9 mouse cellular contexts compared by ENCODE assay signal in the genomic region with DNA sequence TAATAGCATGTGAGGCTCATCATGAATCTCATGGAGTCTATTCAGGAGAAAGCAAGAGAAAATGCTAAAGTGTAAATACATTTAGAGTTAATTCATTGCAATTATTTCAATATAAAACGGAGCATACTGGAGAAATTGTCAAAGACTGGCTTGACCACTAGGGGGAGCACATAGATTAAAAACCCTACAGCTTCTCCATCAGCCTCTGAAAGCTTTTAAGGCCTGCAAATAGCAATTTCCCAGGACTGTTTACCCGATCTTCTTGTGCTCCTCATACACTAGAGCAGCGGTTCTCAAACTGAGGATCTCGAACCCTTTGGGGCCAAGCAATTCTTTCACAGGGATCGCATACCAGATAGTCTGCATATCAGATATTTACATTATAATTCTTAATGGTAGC.
DNase-seq lines count a peak whose midpoint lies in the region; ATAC-seq and TF ChIP-seq lines count a peak whose summit lies in the region.
"Had no signal": no experiment of that assay in that cellular context is flagged by ENCODE, and none has a peak within 500 bp of the region (broad histone marks: within the 10 kb centered on the region; RNA-seq: fewer than 3 reads in every experiment).

No protein-coding gene starts in this region.

- H3K36me3 ChIP-seq in heart, adult 2 months (ENCODE audit: control insufficient read depth, insufficient read depth, low read length), result no peaks in the 10 kb centered on the region; the same call in none of the 2 replicates
- no peaks in the 10 kb centered on the region for H3K36me3 ChIP-seq in heart, embryonic 10.5 days
- H3K36me3 ChIP-seq in hindbrain, embryonic 11.5 days (ENCODE audit: control insufficient read depth, insufficient read depth, low read length), result no peaks in the 10 kb centered on the region
- H3K36me3 ChIP-seq: limb, embryonic 15.5 days had no signal

- TF ChIP-seq POLR2A in heart, adult 2 months (IDR thresholded peaks at IDR 0.05; ENCODE audit: insufficient read depth, low read depth, low read length), result no peak

- intact Hi-C loops in heart, adult 2 months (cut with DNase I), result loop anchor here (1.0 to 10.0 kb wide), 6 partner anchors 59 to 1776 kb away; no protein-coding TSS in a partner anchor

- TF ChIP-seq CTCF in heart, adult 2 months (IDR thresholded peaks at IDR 0.05), result no peak; the same call in 1 of the 2 replicates

- no peak for TF ChIP-seq EP300 in heart, adult 2 months (IDR thresholded peaks at IDR 0.05; ENCODE audit: insufficient read depth, low read depth, low read length)

- DNase-seq in heart, adult 2 months, result peak in 1 of 2 experiments; percentile 30
- DNase-seq in heart, embryonic 10.5 days (ENCODE audit: low spot score), result no peak
- DNase-seq in adipocyte (ENCODE audit: low spot score), result peak; percentile 88
- DNase-seq in embryo, embryonic 9.5 days (ENCODE audit: extremely low spot score), result peak; percentile 65
- DNase-seq in hindbrain, embryonic 11.5 days (ENCODE audit: low spot score), result peak; percentile 83
- DNase-seq in layer of hippocampus, postnatal 36 days, result peak; percentile 12 to 48
- peak; percentile 71 for DNase-seq in mesoderm, embryonic 11.5 days (ENCODE audit: low read depth, low spot score)
- peak; percentile 63 for DNase-seq in skeletal muscle tissue, adult 2 months (ENCODE audit: low read depth, low spot score)

- no peak overlapping the region for H3K4me2 ChIP-seq in hindbrain, embryonic 11.5 days (replicated peaks; ENCODE audit: low read depth, low read length)
- H3K4me2 ChIP-seq: limb, embryonic 15.5 days had no signal

- H3K27me3 ChIP-seq in heart, adult 2 months (ENCODE audit: control insufficient read depth, insufficient read depth, low read length), result no peaks in the 10 kb centered on the region
- H3K27me3 ChIP-seq in heart, embryonic 10.5 days (ENCODE audit: insufficient read depth, poor library complexity, severe bottlenecking), result no peaks in the 10 kb centered on the region
- no peaks in the 10 kb centered on the region for H3K27me3 ChIP-seq in hindbrain, embryonic 11.5 days (ENCODE audit: control insufficient read depth, insufficient read depth, low read length)
- H3K27me3 ChIP-seq: limb, embryonic 15.5 days had no signal

- 3% methylated on average over 5 of the region's 5 CpGs for WGBS in heart, adult 2 months
- WGBS in heart, embryonic 10.5 days, result 18% methylated on average over 5 of the region's 5 CpGs
- 23% methylated on average over 5 of the region's 5 CpGs for WGBS in hindbrain, embryonic 11.5 days

- H3K9me3 ChIP-seq in heart, embryonic 10.5 days, result no peaks in the 10 kb centered on the region
- no peaks in the 10 kb centered on the region for H3K9me3 ChIP-seq in hindbrain, embryonic 11.5 days (ENCODE audit: control insufficient read depth, low read length)
- H3K9me3 ChIP-seq: limb, embryonic 15.5 days had no signal

- H3K9ac ChIP-seq in heart, adult 2 months (ENCODE audit: low read depth, low read length), result no peak overlapping the region
- no peak overlapping the region for H3K9ac ChIP-seq in hindbrain, embryonic 11.5 days (ENCODE audit: low read depth, low read length)
- H3K9ac ChIP-seq: limb, embryonic 15.5 days had no signal

- no peaks in the 10 kb centered on the region for H3K79me2 ChIP-seq in heart, adult 2 months (replicated peaks; ENCODE audit: control insufficient read depth, insufficient read depth, low read length)

- H3K4me1 ChIP-seq in heart, adult 2 months (ENCODE audit: control insufficient read depth, insufficient read depth, low read length), result peaks cover 7% of the 10 kb centered on the region
- H3K4me1 ChIP-seq in heart, embryonic 10.5 days, result no peaks in the 10 kb centered on the region
- no peaks in the 10 kb centered on the region for H3K4me1 ChIP-seq in hindbrain, embryonic 11.5 days (replicated peaks; ENCODE audit: control insufficient read depth, insufficient read depth, low read length)

- peak; percentile 62; the same call in 1 of the 2 replicates for ATAC-seq in hindbrain, embryonic 11.5 days (ENCODE audit: low FRiP score)

- H3K27ac ChIP-seq in heart, adult 2 months, result peak overlapping the region; percentile 34
- no peak overlapping the region for H3K27ac ChIP-seq in heart, embryonic 10.5 days
- H3K27ac ChIP-seq in hindbrain, embryonic 11.5 days (ENCODE audit: low read depth, low read length), result no peak overlapping the region
- H3K27ac ChIP-seq: limb, embryonic 15.5 days had no signal

- no peak overlapping the region for H3K4me3 ChIP-seq in heart, adult 2 months
- H3K4me3 ChIP-seq in heart, embryonic 10.5 days, result no peak overlapping the region
- H3K4me3 ChIP-seq in hindbrain, embryonic 11.5 days (ENCODE audit: low read depth, low read length), result no peak overlapping the region
- H3K4me3 ChIP-seq: limb, embryonic 15.5 days had no signal
